Mouse (Mus musculus): ENCODE results near the gene Tmub2. TPM values are rescaled to one million over a fixed set of nuclear protein-coding genes. Genes with fewer than 3 reads are reported as not detected.
A peak's percentile ranks its signal among the peaks of the same experiment; 100 is the strongest.

Gene Tmub2
- polyA plus RNA-seq, 1 experiment from 2014 or later = 20.8 TPM

- Histone ChIP-seq H3K4me1 (ENCODE audit: insufficient read depth) (peaks cover 25% of the 10 kb centered on the region), H3K9me3 (ENCODE audit: low read length) (no peaks in the 10 kb centered on the region), H3K27ac (ENCODE audit: low read depth) (peak overlapping the region; percentile 99), H3K36me3 (replicated peaks; ENCODE audit: insufficient read depth, low read length) (peaks cover 21% of the 10 kb centered on the region), H3K4me2 (ENCODE audit: low read depth, low read length) (peak overlapping the region; percentile 95), H3K4me3 (ENCODE audit: low read depth, low read length) (peak overlapping the region; percentile 88), H3K9ac (replicated peaks) (peak overlapping the region; percentile 100), H3K27me3 (ENCODE audit: insufficient read depth, low read length) (no peaks in the 10 kb centered on the region)
- ATAC-seq (peak; percentile 22), DNase-seq (peak; percentile 78)
- WGBS (ENCODE audit: insufficient replicate concordance) = under 1% methylated on average over 77 of the region's 84 CpGs
- TF ChIP-seq CTCF (IDR thresholded peaks at IDR 0.05; ENCODE audit: low read depth) (no peak), EP300 (IDR thresholded peaks at IDR 0.05; ENCODE audit: low read depth) (no peak)
Measured at GRCm38 (mm10) chr11:102318576-102319409, 34.1 kb downstream of the Tmub2 start.

GRCm38 (mm10) chr11:102319410-102319792 lies 34.7 kb downstream of the Tmub2 start, which contains the start of gene Ubtf:
Gene Ubtf (minus strand): TSS chr11:102319742.
- Histone ChIP-seq H3K9ac (replicated peaks) (peak within 1 kb of the TSS; percentile 100), H3K27me3 (ENCODE audit: insufficient read depth, low read length) (no peaks in the 10 kb centered on the region), H3K4me3 (ENCODE audit: low read depth, low read length) (peak within 1 kb of the TSS; percentile 88), H3K4me1 (ENCODE audit: insufficient read depth) (peaks cover 25% of the 10 kb centered on the region), H3K9me3 (ENCODE audit: low read length) (no peaks in the 10 kb centered on the region), H3K27ac (ENCODE audit: low read depth) (peak within 1 kb of the TSS; percentile 99), H3K36me3 (replicated peaks; ENCODE audit: insufficient read depth, low read length) (peaks cover 14% of the 10 kb centered on the region), H3K4me2 (ENCODE audit: low read depth, low read length) (peak within 1 kb of the TSS; percentile 95)
- peak; percentile 82 for DNase-seq
- WGBS (ENCODE audit: insufficient replicate concordance) = 1% methylated on average over 25 of the region's 25 CpGs
- peak; percentile 6; the same call in 1 of the 2 replicates for ATAC-seq
- TF ChIP-seq CTCF (IDR thresholded peaks at IDR 0.05; ENCODE audit: low read depth) (no peak), EP300 (IDR thresholded peaks at IDR 0.05; ENCODE audit: low read depth) (no peak)

GRCm38 (mm10) chr11:102319941-102320685 lies 35.4 kb downstream of the Tmub2 start:
- under 1% methylated on average over 38 of the region's 38 CpGs for WGBS (ENCODE audit: insufficient replicate concordance)
- ATAC-seq (no peak), DNase-seq (peak; percentile 80)
- H3K9ac ChIP-seq (replicated peaks) = peak overlapping the region; percentile 100
- H3K4me2 ChIP-seq (ENCODE audit: low read depth, low read length) = peak overlapping the region; percentile 95
- TF ChIP-seq EP300 (IDR thresholded peaks at IDR 0.05; ENCODE audit: low read depth) (no peak), CTCF (IDR thresholded peaks at IDR 0.05; ENCODE audit: low read depth) (no peak)
- H3K36me3 ChIP-seq (replicated peaks; ENCODE audit: insufficient read depth, low read length) = peaks cover 7% of the 10 kb centered on the region
- H3K27me3 ChIP-seq (ENCODE audit: insufficient read depth, low read length) = no peaks in the 10 kb centered on the region
- H3K4me1 ChIP-seq (ENCODE audit: insufficient read depth) = peaks cover 22% of the 10 kb centered on the region
- peak overlapping the region; percentile 99 for H3K27ac ChIP-seq (ENCODE audit: low read depth)
- no peaks in the 10 kb centered on the region for H3K9me3 ChIP-seq (ENCODE audit: low read length)
- H3K4me3 ChIP-seq (ENCODE audit: low read depth, low read length) = peak overlapping the region; percentile 88

GRCm38 (mm10) chr11:102320686-102321005 lies 35.9 kb downstream of the Tmub2 start:
- no peak for ATAC-seq
- WGBS (ENCODE audit: insufficient replicate concordance) = 32% methylated on average over 10 of the region's 10 CpGs
- peak overlapping the region; percentile 99 for H3K27ac ChIP-seq (ENCODE audit: low read depth)
- TF ChIP-seq CTCF (IDR thresholded peaks at IDR 0.05; ENCODE audit: low read depth) (no peak), EP300 (IDR thresholded peaks at IDR 0.05; ENCODE audit: low read depth) (no peak)
- H3K4me3 ChIP-seq (ENCODE audit: low read depth, low read length) = peak overlapping the region; percentile 88
- DNase-seq = peak; percentile 45
- peak overlapping the region; percentile 100 for H3K9ac ChIP-seq (replicated peaks)
- peak overlapping the region; percentile 95 for H3K4me2 ChIP-seq (ENCODE audit: low read depth, low read length)
- H3K9me3 ChIP-seq (ENCODE audit: low read length) = no peaks in the 10 kb centered on the region
- 0 out of 2 replicates have a peak, but pooled peaks cover 2% of the 10 kb centered on the region for H3K36me3 ChIP-seq (replicated peaks; ENCODE audit: insufficient read depth, low read length)
- no peaks in the 10 kb centered on the region for H3K27me3 ChIP-seq (ENCODE audit: insufficient read depth, low read length)
- peaks cover 16% of the 10 kb centered on the region for H3K4me1 ChIP-seq (ENCODE audit: insufficient read depth)

- H3K4me1 ChIP-seq (ENCODE audit: insufficient read depth) = peaks cover 8% of the 10 kb centered on the region
- no peak overlapping the region for H3K4me3 ChIP-seq (ENCODE audit: low read depth, low read length)
- 79% methylated on average over 6 of the region's 6 CpGs for WGBS (ENCODE audit: insufficient replicate concordance)
- TF ChIP-seq EP300 (IDR thresholded peaks at IDR 0.05; ENCODE audit: low read depth) = no peak
- TF ChIP-seq CTCF (IDR thresholded peaks at IDR 0.05; ENCODE audit: low read depth) = no peak
- ATAC-seq (no peak), DNase-seq (no peak)
- no peaks in the 10 kb centered on the region; the same call in 1 of the 2 replicates for H3K27me3 ChIP-seq (ENCODE audit: insufficient read depth, low read length)
- H3K9ac ChIP-seq (replicated peaks) = no peak overlapping the region
- H3K36me3 ChIP-seq (replicated peaks; ENCODE audit: insufficient read depth, low read length) = no peaks in the 10 kb centered on the region
- no peaks in the 10 kb centered on the region for H3K9me3 ChIP-seq (ENCODE audit: low read length)
- no peak overlapping the region for H3K4me2 ChIP-seq (ENCODE audit: low read depth, low read length)
- H3K27ac ChIP-seq (ENCODE audit: low read depth) = no peak overlapping the region
Measured at GRCm38 (mm10) chr11:102321931-102322330, 37.2 kb downstream of the Tmub2 start.

GRCm38 (mm10) chr11:102323516-102323915 lies 38.8 kb downstream of the Tmub2 start:
- no peak for ATAC-seq
- Histone ChIP-seq H3K4me3 (ENCODE audit: low read depth, low read length) (no peak overlapping the region), H3K27ac (ENCODE audit: low read depth) (no peak overlapping the region), H3K9ac (replicated peaks) (no peak overlapping the region), H3K9me3 (ENCODE audit: low read length) (no peaks in the 10 kb centered on the region), H3K4me1 (ENCODE audit: insufficient read depth) (peaks cover 8% of the 10 kb centered on the region), H3K27me3 (ENCODE audit: insufficient read depth, low read length) (no peaks in the 10 kb centered on the region; the same call in 1 of the 2 replicates), H3K4me2 (ENCODE audit: low read depth, low read length) (no peak overlapping the region), H3K36me3 (replicated peaks; ENCODE audit: insufficient read depth, low read length) (no peaks in the 10 kb centered on the region)
- DNase-seq = no peak
- TF ChIP-seq EP300 (IDR thresholded peaks at IDR 0.05; ENCODE audit: low read depth) (no peak), CTCF (IDR thresholded peaks at IDR 0.05; ENCODE audit: low read depth) (no peak)
- 70% methylated on average over 1 of the region's 1 CpGs for WGBS (ENCODE audit: insufficient replicate concordance)
